Mouse (Mus musculus) CH12.LX (cell line): ENCODE results near the gene Layn.

Source experiments
- CTCF ChIP-seq, 2 experiments: IDR thresholded peaks in 1 of 2; conservative IDR thresholded peaks in 1 of 2; 2 replicates each; pipeline ENCODE4 v1.5.1; 2011 to 2012; ENCODE audit warnings: low read depth in 2 of 2, low read length in 2 of 2, improper control_type of control experiment in 1 of 2, inconsistent platforms in 1 of 2, mild to moderate bottlenecking in 1 of 2, moderate library complexity in 1 of 2
- POLR2A ChIP-seq: IDR thresholded peaks from 2 replicates; pipeline ENCODE4 v1.6.1; 2011; ENCODE audit warnings: low read depth, mild to moderate bottlenecking, improper control_type of control experiment, low read length

- TF ChIP-seq CTCF (conservative IDR thresholded peaks at IDR 0.05 in 1 of 2, IDR thresholded peaks at IDR 0.05 in 1 of 2; ENCODE audit: low read depth in 2 of 2, low read length in 2 of 2) (no peak), POLR2A (no peak)
Measured at GRCm38 (mm10) chr9:51093697-51094096, 16.8 kb upstream of the Layn start.
